Mouse (Mus musculus): ENCODE measurements around the gene Olfr429.
"Not testable (repeated sequence)": the region's sequence is repeated elsewhere in the genome, so short reads cannot be mapped to it uniquely, and the experiment has no call there.

The Olfr429 gene

DNA sequence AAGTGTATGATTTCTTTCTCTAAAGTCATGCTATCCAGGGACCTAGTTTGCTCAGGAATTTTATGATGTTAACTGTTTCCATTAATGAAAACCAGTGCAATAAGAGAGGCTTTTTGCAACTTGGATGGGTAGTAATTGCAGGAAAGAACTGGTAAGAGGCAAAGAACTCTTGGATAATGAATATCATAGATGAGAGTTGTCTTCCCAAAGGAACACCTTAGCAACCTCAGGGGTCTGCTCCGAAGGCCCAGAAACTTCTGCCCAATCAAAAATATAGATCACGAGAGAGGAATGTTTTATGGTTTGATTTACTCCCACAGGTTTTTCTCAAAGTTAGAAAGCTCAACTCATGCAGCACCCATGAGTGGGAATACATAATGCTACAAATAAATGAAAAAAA is at the start of gene Olfr429:
Gene Olfr429, plus strand, starts transcription at position 301 of the 400 bp plus-strand sequence.
- DNase-seq: no peak

DNA sequence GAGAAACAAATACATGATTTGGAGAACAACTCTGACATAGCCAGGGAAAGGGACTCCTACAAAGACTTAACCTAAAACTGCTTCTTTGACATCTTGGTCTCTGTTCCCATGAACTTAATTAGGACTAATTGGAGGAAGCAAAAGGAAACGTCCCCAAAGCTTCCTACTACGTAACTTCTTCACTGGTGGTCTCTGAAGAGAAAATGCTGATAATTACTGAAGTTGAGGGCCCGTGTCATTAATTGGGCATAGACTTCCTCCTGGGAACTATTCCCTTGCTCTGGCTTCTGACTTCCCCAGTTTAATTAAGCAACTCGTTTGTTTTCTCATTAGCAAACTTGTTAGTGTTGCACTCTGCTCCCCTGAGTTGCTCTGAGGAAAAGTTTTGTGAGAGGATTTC is 48.3 kb upstream of the Olfr429 start:
- no peak for DNase-seq

DNA sequence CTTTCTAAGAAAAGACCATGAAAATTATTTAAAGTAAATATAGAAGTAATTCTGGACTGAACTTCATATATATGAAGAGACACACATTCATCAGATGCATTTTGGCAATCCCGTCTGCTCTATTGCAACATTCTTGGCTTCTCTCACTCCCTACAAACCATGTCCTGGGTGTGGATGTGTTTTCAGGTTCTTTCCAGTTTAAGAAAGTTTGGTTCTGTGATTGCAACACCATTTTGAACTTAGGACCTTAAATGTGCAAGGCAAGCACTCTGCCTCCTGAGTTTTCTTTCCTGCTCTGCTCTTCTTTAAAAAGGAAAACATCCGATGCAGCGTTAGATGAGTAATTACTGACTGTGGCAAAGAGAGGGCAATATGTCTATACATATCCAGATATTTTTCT is 45.7 kb upstream of the Olfr429 start:
- DNase-seq: peak; percentile 86

DNA sequence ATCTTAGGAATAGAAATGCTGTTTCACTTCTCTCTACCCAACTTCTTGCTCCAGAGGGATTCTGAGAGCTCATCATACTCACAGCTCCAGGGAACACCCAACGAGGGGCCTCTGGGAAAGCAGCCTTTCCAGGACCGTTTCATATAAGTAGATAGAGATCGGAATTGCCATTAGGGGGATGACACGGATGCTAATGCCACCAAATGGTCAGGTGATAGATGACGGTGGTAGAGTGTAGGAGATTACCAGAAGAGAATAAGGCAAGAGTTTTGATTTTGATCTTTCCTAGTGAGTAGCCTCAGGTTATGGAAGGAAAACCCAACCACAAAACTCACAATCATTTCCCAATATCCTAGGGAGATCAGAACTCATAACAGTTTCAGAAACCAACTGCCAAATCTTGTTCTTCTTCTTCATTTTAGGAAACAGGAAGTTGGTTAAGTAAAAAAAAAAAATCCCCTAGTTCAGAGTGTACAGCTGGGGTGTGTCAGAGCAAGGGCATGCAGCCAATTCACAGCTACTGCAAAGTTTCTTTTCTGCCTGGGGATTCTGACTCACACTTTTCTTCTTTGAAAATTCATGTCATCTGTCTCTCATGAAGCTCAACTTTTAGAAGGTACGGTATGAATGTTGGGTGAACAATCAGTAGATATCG is 43.5 kb upstream of the Olfr429 start, which contains the start of gene Olfr433:
Gene Olfr433, plus strand, starts transcription at position 183 of the 655 bp plus-strand sequence.
- peak; percentile 97 for DNase-seq

DNA sequence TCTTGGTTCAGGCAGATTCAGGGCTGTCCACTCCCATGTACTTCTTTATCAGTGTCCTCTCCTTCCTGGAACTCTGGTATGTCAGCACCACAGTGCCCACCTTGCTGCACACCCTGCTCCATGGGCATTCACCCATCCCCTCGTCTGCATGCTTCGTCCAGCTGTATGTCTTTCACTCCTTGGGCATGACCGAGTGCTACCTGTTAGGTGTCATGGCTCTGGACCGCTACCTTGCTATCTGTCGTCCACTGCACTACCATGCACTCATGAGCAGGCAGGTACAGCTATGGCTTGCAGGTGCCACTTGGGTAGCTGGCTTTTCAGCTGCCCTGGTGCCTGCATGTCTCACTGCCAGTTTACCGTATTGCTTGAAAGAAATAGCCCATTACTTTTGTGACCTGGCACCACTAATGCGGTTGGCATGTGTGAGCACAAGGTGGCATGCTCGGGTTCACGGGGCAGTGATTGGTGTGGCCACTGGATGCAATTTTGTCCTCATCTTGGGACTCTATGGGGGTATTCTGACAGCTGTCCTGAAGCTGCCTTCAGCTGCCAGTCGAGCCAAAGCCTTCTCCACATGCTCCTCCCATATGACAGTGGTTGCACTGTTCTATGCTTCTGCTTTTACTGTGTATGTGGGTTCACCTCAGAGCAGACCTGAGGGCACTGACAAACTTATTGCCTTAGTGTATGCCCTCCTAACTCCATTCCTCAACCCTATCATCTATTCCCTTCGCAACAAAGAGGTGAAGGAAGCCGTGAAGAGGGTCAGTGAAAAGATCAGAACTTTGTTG is 41.8 kb upstream of the Olfr429 start:
- peak; percentile 93 for DNase-seq

DNA sequence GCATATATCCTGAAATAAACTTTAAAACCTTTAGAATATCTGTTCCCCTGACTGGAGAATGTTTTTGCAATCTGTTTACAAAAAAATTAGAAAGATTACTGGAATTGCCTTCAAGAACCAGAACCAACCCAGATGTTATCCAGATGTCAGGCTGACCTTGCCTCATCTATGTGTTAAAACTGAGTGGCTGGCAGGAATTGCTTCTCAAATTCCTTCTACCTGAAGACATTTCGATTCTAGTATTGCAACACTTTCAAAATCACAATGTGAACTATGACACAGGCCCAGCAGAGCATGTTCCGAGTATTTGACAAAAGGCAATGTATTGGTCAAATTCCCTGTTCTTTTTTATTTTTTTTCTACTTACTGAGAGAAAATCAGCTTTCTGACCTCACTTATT is 39.7 kb upstream of the Olfr429 start:
- DNase-seq: peak; percentile 95

DNA sequence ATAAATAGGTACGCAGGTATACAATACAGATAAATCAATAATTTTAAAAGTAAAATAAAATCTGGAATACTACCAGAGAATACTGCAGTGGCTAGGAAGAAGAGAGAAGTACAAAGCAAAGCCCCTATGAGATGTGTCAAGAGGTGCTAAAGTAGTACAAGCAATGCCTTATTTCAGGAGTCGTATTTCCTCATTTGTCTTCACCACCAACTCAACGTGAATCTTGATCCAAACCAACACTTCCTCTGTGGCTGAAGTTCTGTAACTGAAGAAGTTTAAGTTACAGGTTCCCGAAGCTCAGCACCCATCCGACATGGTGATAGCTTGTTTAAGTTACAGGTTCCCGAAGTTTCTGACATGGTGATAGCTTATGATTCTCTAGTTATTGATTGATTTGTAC is 35.9 kb upstream of the Olfr429 start:
- not testable (repeated sequence) for DNase-seq

DNA sequence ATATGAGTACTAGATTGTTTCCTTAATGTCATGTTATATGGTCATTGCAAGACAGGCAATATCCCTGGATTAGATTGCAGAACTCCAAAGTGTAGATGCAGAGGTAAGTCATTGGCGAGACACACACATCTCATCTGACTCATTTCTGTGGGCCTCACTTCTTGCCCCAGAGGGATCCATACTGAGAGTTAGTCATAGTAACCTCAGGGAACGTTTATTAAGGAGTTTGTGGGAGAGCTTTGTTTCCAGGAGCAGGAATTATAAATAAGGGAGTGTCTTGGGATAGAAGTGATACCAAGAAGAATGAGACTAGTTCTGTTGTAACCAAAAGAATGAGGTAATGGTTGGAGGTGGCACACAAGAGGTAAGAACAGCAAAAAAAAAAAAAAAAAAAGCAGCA is 35.2 kb upstream of the Olfr429 start, which contains the start of gene Olfr432:
Gene Olfr432, plus strand, starts transcription at position 313 of the 400 bp plus-strand sequence.
- DNase-seq: no peak

DNA sequence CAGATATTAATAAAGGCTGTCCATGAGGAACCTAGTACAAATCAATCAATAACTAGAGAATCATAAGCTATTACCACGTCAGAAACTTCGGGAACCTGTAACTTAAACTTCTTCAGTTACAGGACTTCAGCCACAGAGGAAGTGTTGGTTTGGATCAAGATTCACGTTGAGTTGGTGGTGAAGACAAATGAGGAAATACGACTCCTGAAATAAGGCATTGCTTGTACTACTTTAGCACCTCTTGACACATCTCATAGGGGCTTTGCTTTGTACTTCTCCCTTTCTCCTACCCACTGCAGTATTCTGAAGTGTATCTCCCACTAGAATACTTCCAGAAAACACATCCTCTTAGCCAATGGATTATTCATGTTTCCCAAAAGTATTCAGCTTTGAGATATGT is 34.8 kb upstream of the Olfr429 start:
- not testable (repeated sequence) for DNase-seq

DNA sequence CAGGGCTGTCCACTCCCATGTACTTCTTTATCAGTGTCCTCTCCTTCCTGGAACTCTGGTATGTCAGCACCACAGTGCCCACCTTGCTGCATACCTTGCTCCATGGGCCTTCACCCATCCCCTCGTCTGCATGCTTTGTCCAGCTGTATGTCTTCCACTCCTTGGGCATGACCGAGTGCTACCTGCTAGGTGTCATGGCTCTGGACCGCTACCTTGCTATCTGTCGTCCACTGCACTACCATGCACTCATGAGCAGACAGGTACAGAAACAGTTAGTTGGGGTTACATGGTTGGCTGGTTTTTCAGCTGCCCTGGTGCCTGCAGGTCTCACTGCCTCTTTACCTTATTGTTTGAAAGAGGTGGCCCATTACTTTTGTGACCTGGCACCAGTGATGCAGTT is 33.6 kb upstream of the Olfr429 start:
- DNase-seq: peak; percentile 90

DNA sequence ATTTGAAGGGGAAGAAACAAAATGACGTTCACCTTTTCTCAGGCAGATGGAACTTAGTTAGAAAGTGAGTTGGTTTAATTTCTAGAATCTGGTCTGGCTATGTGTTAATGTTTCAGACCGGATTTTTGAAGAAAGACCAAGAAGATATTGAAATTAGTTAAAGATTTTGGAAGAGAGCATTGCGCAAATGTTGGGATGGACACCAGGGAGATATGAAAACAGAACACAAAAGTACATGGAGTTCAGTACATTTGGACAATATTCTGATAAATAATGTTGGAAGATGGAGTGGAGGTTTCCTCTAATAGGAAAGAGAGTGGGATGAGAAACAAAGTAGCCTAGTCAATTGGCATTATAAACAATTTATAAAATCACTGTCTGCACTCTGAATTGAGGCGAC is 32.6 kb upstream of the Olfr429 start:
- no peak for DNase-seq

DNA sequence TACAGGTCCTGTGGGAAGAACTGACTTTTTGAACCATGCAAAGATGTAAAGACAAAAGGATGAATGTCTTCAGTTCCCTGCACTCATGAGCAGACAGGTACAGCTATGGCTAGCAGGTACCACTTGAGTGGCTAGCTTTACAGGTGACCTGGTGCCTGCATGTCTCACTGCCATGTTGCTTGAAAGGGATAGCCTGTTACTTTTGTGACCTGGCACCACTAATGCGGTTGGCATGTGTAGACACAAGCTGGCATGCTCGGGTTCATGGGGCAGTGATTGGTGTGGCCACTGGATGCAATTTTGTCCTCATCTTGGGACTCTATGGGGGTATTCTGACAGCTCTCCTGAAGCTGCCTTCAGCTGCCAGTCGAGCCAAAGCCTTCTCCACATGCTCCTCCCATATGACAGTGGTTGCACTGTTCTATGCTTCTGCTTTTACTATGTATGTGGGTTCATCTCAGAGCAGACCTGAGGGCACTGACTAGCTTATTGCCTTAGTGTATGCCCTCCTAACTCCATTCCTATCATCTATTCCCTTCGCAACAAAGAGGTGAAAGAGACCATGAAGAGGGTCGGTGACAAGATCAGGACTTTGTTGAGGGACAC is 32.1 kb upstream of the Olfr429 start:
- peak; percentile 90 for DNase-seq

DNA sequence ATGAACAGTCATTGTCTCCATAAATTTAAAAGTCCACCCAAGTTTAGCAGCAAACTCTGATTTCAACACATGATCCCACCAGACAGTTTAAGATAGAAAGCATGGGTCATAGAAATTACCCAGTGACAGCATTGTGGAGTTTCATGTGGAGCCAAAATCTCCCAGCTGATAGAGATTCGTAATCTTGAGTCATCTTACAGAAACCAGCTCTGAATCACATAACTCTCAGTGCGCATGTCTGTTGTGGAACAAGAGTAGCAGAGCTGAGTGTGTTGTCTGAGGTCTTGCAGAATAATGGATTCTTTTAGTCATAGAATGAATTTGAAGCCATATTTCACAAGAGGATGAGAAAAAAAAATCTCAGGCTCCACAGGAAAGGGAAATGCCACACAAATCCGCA is 31.1 kb upstream of the Olfr429 start:
- DNase-seq: no peak

DNA sequence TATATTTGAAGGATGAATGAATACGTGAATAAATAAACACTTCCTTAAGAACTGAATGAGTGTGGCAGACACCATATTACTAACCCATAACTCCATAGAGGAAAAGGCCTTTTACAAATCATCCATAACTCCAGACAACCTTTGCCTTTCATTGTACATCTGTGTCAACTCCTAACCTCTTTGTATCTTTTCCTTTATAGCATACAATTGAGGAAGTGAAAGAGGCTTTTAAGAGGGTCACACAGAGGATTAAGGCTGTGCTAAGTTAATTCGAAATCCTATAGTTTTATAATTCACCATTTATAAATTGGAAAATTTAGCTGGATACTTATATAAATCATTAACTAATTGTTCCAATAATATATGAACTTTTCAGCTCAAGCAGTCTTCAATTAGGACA is 28.9 kb upstream of the Olfr429 start:
- DNase-seq: no peak

DNA sequence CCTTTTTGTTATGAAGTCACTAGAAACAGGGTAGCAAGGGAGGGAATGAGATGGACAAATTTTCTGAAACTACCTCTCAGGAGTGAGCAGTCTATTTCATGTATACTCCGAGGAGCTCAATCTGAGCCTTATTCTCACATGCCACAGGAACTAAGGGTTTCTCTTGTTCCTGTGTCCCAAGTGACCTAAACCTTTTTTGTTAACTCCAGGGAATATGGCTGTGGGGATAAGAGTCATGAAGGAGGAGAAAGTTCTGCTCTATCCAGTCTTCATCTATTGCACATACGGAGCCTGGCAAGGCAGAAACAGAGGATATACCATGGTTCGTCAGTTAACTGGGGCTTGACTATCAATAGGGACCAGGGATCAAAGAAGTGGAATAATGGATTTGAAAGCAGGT is 17.8 kb upstream of the Olfr429 start, which contains the start of gene Olfr430:
Gene Olfr430, plus strand, starts transcription at position 301 of the 400 bp plus-strand sequence.
- DNase-seq: no peak

DNA sequence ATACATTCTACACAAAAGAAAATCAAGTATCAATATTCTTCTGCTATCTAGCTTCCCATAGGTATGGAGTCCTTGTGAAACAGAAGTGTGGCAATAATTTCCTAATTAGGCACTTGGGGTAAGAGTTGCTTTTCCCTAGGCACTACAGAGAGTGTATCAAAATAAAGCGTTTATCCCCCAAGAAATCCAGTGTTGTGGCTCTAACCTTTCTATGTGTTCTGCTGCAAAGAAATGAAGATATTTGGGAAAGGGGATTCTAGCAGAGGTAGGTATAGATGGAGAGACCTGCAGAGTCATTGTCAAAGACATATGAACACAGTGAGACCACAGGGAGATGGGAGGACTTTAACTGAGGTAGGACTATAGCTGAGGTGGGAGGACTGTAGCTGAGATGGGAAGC is 12.5 kb downstream of the Olfr429 start, which contains the start of gene Olfr427:
Gene Olfr427, plus strand, starts transcription at position 301 of the 400 bp plus-strand sequence.
- DNase-seq: no peak

DNA sequence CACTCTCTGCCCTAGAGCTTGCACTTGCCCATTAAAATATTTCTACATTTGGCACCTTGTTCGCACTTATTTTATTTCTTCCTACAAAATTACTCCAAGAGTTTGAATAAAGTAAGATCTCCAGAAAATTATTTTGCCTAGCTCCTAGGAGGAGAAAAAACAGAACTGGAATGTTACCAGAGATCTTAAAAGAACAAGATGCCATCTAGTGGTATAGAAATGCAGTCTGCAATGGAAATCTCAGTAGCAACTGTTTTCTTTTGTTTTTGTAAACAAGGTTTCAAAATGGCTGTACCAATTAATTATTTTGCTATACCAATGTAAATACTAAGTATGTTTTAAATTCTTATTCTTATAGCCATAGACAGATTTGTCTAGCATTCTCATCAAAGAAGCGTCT is 19.6 kb downstream of the Olfr429 start:
- DNase-seq: no peak

DNA sequence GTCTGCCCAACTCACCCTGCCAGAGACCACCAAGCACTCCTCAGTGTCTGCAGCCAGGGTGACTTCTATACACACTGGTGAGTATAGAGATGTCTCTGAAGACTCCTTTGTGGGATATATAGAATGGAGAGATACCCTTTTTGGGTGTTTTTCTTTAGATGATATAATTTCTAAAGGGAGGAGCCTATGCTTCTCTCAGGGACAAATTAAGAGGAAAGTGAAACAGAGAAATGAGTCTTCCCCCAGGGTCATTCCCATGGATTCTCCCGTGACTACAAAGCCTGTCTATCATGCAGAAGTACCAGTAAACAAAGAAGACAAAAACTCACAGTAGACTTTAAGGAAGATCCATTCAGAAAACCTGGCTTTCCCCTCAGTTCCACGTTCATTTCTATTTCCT is 36.9 kb downstream of the Olfr429 start, which contains the start of gene Olfr231:
Gene Olfr231, minus strand, starts transcription at position 101 of the 400 bp plus-strand sequence.
- no peak for DNase-seq

DNA sequence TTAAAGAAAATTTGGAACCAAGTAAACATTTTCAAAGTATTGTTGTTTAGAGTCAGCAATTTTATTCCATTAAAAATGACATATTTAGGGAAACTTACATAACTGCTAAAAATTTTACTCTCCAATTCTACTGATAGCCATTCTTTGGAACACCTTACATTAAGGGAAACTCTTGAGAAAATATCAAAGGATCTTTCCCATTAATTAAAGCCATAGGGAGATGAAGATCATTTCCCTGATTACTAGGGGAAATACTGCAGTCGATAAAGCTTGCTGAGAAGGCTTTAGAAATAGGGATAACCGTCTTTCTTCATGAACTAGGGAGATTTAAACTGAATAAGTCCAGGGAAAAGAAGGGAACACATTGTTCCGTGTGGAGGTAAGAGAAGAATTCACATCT is 47.1 kb downstream of the Olfr429 start, which contains the start of gene Olfr424:
Gene Olfr424, plus strand, starts transcription at position 301 of the 400 bp plus-strand sequence.
- DNase-seq: no peak

DNA sequence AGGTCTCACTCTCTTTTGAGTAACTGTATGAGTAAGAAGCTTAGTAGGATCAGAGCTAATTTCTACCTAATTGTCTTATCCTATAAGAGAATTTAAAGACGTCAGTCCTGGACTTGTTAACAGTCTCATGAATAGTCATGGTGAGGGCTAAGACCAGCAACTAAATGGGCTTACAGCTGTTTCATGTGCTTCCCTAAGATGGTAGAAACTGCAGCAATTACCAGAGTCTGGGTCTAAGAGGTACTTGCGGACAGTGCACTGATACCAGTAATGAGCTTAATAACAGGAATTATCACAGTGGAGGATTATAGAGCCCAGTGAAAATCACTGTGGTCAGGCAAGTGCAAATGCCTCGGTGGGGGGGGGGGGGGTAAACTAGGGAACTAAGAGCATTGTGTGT is 47.9 kb downstream of the Olfr429 start:
- no peak for DNase-seq
